Mouse (Mus musculus) kidney, embryonic 14.5 days (tissue): Measurements from ENCODE around the gene Tmem129. TPM values are rescaled to one million over a fixed set of nuclear protein-coding genes. Genes with fewer than 3 reads are reported as not detected.

ENCODE experiments used
- ATAC-seq: fragments of 200-750 bp; cut with Nextera tagmentation; 2 replicates; pipeline ENCODE4 v1.8.0; 2017; ENCODE audit warnings: moderate number of reproducible peaks, mild to moderate bottlenecking, moderate TSS enrichment, moderate library complexity; ENCODE audit not compliant: low FRiP score, low TSS enrichment
- H3K27ac ChIP-seq: fragments of 300-500 bp; sonication (generic); 2 replicates; pipeline ENCODE4 v1.5.1; 2014; ENCODE audit warnings: low read depth, mild to moderate bottlenecking, low read length, moderate library complexity, mixed read lengths
- H3K27me3 ChIP-seq: fragments of 300-500 bp; sonication (generic); 2 replicates; pipeline ENCODE4 v1.6.1; 2014; ENCODE audit warnings: mild to moderate bottlenecking, low read length; ENCODE audit not compliant: control insufficient read depth, insufficient read depth
- H3K36me3 ChIP-seq: fragments of 300-500 bp; sonication (generic); 2 replicates; pipeline ENCODE4 v1.6.1; 2014; ENCODE audit warnings: low read length, mixed read lengths; ENCODE audit not compliant: control insufficient read depth, insufficient read depth
- H3K4me1 ChIP-seq: fragments of 300-500 bp; sonication (generic); 2 replicates; pipeline ENCODE4 v1.6.1; 2014; ENCODE audit warnings: low read length, mixed read lengths; ENCODE audit not compliant: control insufficient read depth, insufficient read depth
- H3K4me2 ChIP-seq: fragments of 300-500 bp; sonication (generic); replicated peaks from 2 replicates; pipeline ENCODE4 v1.6.1; 2014; ENCODE audit warnings: low read depth, mild to moderate bottlenecking, low read length
- H3K4me3 ChIP-seq: fragments of 300-500 bp; sonication (generic); 2 replicates; pipeline ENCODE4 v1.5.1; 2014; ENCODE audit warnings: mild to moderate bottlenecking, low read length
- H3K9ac ChIP-seq: fragments of 300-500 bp; sonication (generic); 2 replicates; pipeline ENCODE4 v1.6.1; 2014; ENCODE audit warnings: low read depth, mild to moderate bottlenecking, low read length, moderate library complexity
- H3K9me3 ChIP-seq: fragments of 300-500 bp; sonication (generic); 2 replicates; pipeline ENCODE4 v1.6.1; 2016; ENCODE audit warnings: low read length; ENCODE audit not compliant: control insufficient read depth
- WGBS: fragments of 180-500 bp; shearing (Covaris S2); extraction: QIAGEN DNeasy Blood & Tissue Kit; methylation state at CpG from one replicate; pipeline ENCODE4 v1.1.7; 2014; 5-methylcytosine and 5-hydroxymethylcytosine counted together
- polyA plus RNA-seq: library from polyadenylated mRNA; unstranded; fragments of >200 nt; fragmentation: Nextera tagmentation; extraction: Ambion mirVana; gene quantifications from 2 replicates; pipeline ENCODE4 v1.2.1, GENCODE M21; 2014

Gene Tmem129
- polyA plus RNA-seq, 1 experiment from 2014 or later = 37.7 TPM

GRCm38 (mm10) chr5:33623766-33624165 lies 34.5 kb downstream of the Tmem129 start:
- no peaks in the 10 kb centered on the region for H3K9me3 ChIP-seq
- H3K4me2 ChIP-seq = no peak overlapping the region
- H3K36me3 ChIP-seq = peaks cover 7% of the 10 kb centered on the region; the same call in 1 of the 2 replicates
- H3K4me3 ChIP-seq = no peak overlapping the region
- H3K27me3 ChIP-seq = no peaks in the 10 kb centered on the region
- peaks cover 7% of the 10 kb centered on the region for H3K4me1 ChIP-seq
- no peak overlapping the region for H3K9ac ChIP-seq
- 86% methylated on average over 3 of the region's 3 CpGs for WGBS
- H3K27ac ChIP-seq = no peak overlapping the region
- no peak for ATAC-seq

GRCm38 (mm10) chr5:33622671-33623070 lies 35.5 kb downstream of the Tmem129 start:
- H3K9ac ChIP-seq = no peak overlapping the region
- WGBS = 84% methylated on average over 2 of the region's 2 CpGs

GRCm38 (mm10) chr5:33614391-33614790 lies 43.8 kb downstream of the Tmem129 start:
- no peak for ATAC-seq
- Histone ChIP-seq H3K9me3 (no peaks in the 10 kb centered on the region), H3K4me3 (no peak overlapping the region), H3K4me1 (no peaks in the 10 kb centered on the region), H3K27ac (no peak overlapping the region), H3K9ac (no peak overlapping the region), H3K36me3 (peaks cover 31% of the 10 kb centered on the region), H3K4me2 (no peak overlapping the region), H3K27me3 (no peaks in the 10 kb centered on the region)
- 89% methylated on average over 6 of the region's 6 CpGs for WGBS

More at GRCm38 (mm10) chr5:33622671-33623070, 35.5 kb downstream of the Tmem129 start:
- ATAC-seq = no peak
- no peak overlapping the region for H3K4me3 ChIP-seq
- H3K27me3 ChIP-seq = no peaks in the 10 kb centered on the region
- no peak overlapping the region for H3K4me2 ChIP-seq
- peaks cover under 1% of the 10 kb centered on the region for H3K4me1 ChIP-seq
- H3K27ac ChIP-seq = no peak overlapping the region
- H3K36me3 ChIP-seq = peaks cover 7% of the 10 kb centered on the region; the same call in 1 of the 2 replicates
- no peaks in the 10 kb centered on the region for H3K9me3 ChIP-seq

GRCm38 (mm10) chr5:33611795-33612194 lies 46.4 kb downstream of the Tmem129 start:
- Histone ChIP-seq H3K27ac (no peak overlapping the region), H3K4me2 (no peak overlapping the region), H3K36me3 (peaks cover 51% of the 10 kb centered on the region), H3K4me1 (no peaks in the 10 kb centered on the region), H3K27me3 (no peaks in the 10 kb centered on the region), H3K4me3 (no peak overlapping the region), H3K9ac (no peak overlapping the region), H3K9me3 (no peaks in the 10 kb centered on the region)
- 93% methylated on average over 1 of the region's 1 CpGs for WGBS
- ATAC-seq = no peak

- no peaks in the 10 kb centered on the region for H3K4me1 ChIP-seq
- peaks cover 62% of the 10 kb centered on the region for H3K36me3 ChIP-seq
- H3K9me3 ChIP-seq = no peaks in the 10 kb centered on the region
- H3K27ac ChIP-seq = no peak overlapping the region
- no peaks in the 10 kb centered on the region for H3K27me3 ChIP-seq
- H3K4me3 ChIP-seq = no peak overlapping the region
- no peak overlapping the region for H3K9ac ChIP-seq
- 62% methylated on average over 1 of the region's 1 CpGs for WGBS
- H3K4me2 ChIP-seq = no peak overlapping the region
- no peak for ATAC-seq
Measured at GRCm38 (mm10) chr5:33609226-33609625, 49.0 kb downstream of the Tmem129 start.

- Histone ChIP-seq H3K4me2 (no peak overlapping the region), H3K9ac (no peak overlapping the region; the same call in 1 of the 2 replicates), H3K27me3 (no peaks in the 10 kb centered on the region), H3K36me3 (peaks cover 50% of the 10 kb centered on the region), H3K4me1 (no peaks in the 10 kb centered on the region), H3K9me3 (no peaks in the 10 kb centered on the region), H3K4me3 (no peak overlapping the region), H3K27ac (no peak overlapping the region)
- no peak for ATAC-seq
- 97% methylated on average over 15 of the region's 15 CpGs for WGBS
Measured at GRCm38 (mm10) chr5:33607434-33607833, 50.8 kb downstream of the Tmem129 start.

- no peak overlapping the region for H3K9ac ChIP-seq
- H3K4me2 ChIP-seq = no peak overlapping the region
- peaks cover 47% of the 10 kb centered on the region for H3K36me3 ChIP-seq
- no peaks in the 10 kb centered on the region for H3K27me3 ChIP-seq
- WGBS = 75% methylated on average over 7 of the region's 7 CpGs
- no peak overlapping the region for H3K27ac ChIP-seq
- H3K9me3 ChIP-seq = no peaks in the 10 kb centered on the region
- H3K4me3 ChIP-seq = no peak overlapping the region
- ATAC-seq = no peak
- no peaks in the 10 kb centered on the region for H3K4me1 ChIP-seq
Measured at GRCm38 (mm10) chr5:33606631-33607030, 51.6 kb downstream of the Tmem129 start.

- 78% methylated on average over 5 of the region's 5 CpGs for WGBS
- Histone ChIP-seq H3K27me3 (no peaks in the 10 kb centered on the region), H3K4me1 (no peaks in the 10 kb centered on the region), H3K4me3 (no peak overlapping the region), H3K9me3 (no peaks in the 10 kb centered on the region), H3K27ac (no peak overlapping the region), H3K9ac (no peak overlapping the region), H3K4me2 (no peak overlapping the region), H3K36me3 (peaks cover 55% of the 10 kb centered on the region)
- no peak for ATAC-seq
Measured at GRCm38 (mm10) chr5:33605314-33605713, 52.9 kb downstream of the Tmem129 start.
